Mouse (Mus musculus) intestine, postnatal 0 days (tissue): ENCODE measurements around the gene Klk10. TPM values are rescaled to one million over a fixed set of nuclear protein-coding genes. Genes with fewer than 3 reads are reported as not detected.

Experiments
- ATAC-seq: fragments of 200-750 bp; cut with Nextera tagmentation; 2 replicates; pipeline ENCODE4 v1.8.0; 2017; ENCODE audit warnings: mild to moderate bottlenecking, moderate TSS enrichment, moderate library complexity
- H3K27ac ChIP-seq: fragments of 300-500 bp; sonication (generic); 2 replicates; pipeline ENCODE4 v1.5.1; 2014; ENCODE audit warnings: mild to moderate bottlenecking, low read depth, low read length, moderate library complexity
- H3K27me3 ChIP-seq: fragments of 300-500 bp; sonication (generic); replicated peaks from 2 replicates; pipeline ENCODE4 v1.6.1; 2014; ENCODE audit warnings: low read length, mixed read lengths; ENCODE audit not compliant: control insufficient read depth, insufficient read depth
- H3K36me3 ChIP-seq: fragments of 300-500 bp; sonication (generic); 2 replicates; pipeline ENCODE4 v1.6.1; 2014; ENCODE audit warnings: mild to moderate bottlenecking, moderate library complexity; ENCODE audit not compliant: control insufficient read depth, insufficient read depth
- H3K4me1 ChIP-seq: fragments of 300-500 bp; sonication (generic); replicated peaks from 2 replicates; pipeline ENCODE4 v1.6.1; 2014; ENCODE audit warnings: antibody characterized with exemption, low read length, mixed read lengths; ENCODE audit not compliant: control insufficient read depth, insufficient read depth
- H3K4me2 ChIP-seq: fragments of 300-500 bp; sonication (generic); replicated peaks from 2 replicates; pipeline ENCODE4 v1.6.1; 2014; ENCODE audit warnings: low read depth, mild to moderate bottlenecking, moderate library complexity
- H3K4me3 ChIP-seq: fragments of 300-500 bp; sonication (generic); 2 replicates; pipeline ENCODE4 v1.5.1; 2014; ENCODE audit warnings: low read depth, low read length
- H3K9ac ChIP-seq: fragments of 300-500 bp; sonication (generic); 2 replicates; pipeline ENCODE4 v1.6.1; 2014; ENCODE audit warnings: mild to moderate bottlenecking, low read depth, low read length
- H3K9me3 ChIP-seq: fragments of 300-500 bp; sonication (generic); 2 replicates; pipeline ENCODE4 v1.6.1; 2016; ENCODE audit warnings: mixed run types; ENCODE audit not compliant: control insufficient read depth
- CTCF ChIP-seq: sonication (generic); IDR thresholded peaks from 2 replicates; pipeline ENCODE4 v1.5.1; 2016; ENCODE audit warnings: low read depth, mild to moderate bottlenecking, control low read depth, antibody characterized with exemption, moderate library complexity
- WGBS: fragments of 180-500 bp; shearing (Covaris S2); extraction: QIAGEN DNeasy Blood & Tissue Kit; methylation state at CpG from one replicate; pipeline ENCODE4 v1.1.7; 2014; 5-methylcytosine and 5-hydroxymethylcytosine counted together
- polyA plus RNA-seq: library from polyadenylated mRNA; unstranded; fragments of >200 nt; fragmentation: Nextera tagmentation; extraction: Ambion mirVana; gene quantifications from 2 replicates; pipeline ENCODE4 v1.2.1, GENCODE M21; 2015

Klk10 gene
- polyA plus RNA-seq, 1 experiment from 2014 or later, result 0.33 TPM

DNA sequence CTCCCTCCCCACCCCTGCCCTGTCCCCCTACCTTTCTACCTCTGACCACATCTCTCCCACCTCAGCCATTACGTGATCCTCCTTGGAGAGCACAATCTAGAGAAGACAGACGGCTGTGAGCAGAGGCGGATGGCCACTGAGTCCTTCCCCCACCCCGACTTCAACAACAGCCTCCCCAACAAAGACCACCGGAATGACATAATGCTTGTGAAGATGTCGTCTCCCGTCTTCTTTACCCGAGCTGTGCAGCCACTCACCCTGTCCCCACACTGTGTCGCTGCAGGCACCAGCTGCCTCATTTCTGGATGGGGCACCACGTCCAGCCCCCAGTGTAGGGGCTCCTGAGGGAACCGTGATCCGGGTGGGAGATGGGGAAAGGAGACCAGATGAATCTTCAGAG, 3.4 kb upstream of the Klk10 start:
- no peak for ATAC-seq
- no peak for TF ChIP-seq CTCF
- 87% methylated on average over 12 of the region's 12 CpGs for WGBS
- Histone ChIP-seq H3K4me3 (no peak overlapping the region), H3K9ac (no peak overlapping the region), H3K4me1 (no peaks in the 10 kb centered on the region), H3K4me2 (no peak overlapping the region), H3K9me3 (no peaks in the 10 kb centered on the region), H3K27ac (no peak overlapping the region), H3K27me3 (no peaks in the 10 kb centered on the region), H3K36me3 (no peaks in the 10 kb centered on the region)

DNA sequence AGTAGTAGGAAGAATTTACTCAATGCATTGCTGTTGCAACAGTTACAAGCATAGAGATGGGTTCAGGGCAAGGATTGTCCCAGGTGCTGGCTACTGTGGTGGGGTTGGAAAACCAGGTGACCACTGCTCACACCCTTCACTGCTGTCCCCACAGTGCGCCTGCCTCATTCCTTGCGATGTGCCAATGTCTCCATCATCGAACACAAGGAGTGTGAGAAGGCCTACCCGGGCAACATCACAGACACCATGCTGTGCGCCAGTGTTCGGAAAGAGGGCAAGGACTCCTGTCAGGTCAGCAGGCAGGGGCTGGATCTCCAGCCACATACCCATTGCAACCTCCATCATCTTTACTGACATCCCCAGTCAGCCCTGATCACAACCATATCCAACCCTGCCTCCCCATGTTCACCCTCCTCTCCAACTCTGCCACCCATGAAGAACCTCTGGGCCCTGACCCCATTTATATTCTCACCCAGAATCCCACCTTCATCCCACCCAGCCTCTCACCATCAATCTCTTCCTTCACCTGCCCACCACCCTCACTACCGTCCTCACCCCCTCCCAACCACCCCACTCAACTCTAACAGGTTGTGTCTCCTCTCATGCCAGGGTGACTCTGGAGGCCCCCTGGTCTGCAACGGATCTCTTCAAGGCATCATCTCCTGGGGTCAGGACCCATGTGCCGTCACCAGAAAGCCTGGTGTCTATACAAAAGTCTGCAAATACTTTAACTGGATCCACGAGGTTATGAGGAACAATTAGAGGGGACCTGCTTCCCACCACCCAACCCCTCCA, 2.5 kb upstream of the Klk10 start:
- Histone ChIP-seq H3K9ac (no peak overlapping the region), H3K27ac (no peak overlapping the region), H3K27me3 (0 out of 2 replicates have a peak, but pooled peaks cover 6% of the 10 kb centered on the region), H3K4me2 (no peak overlapping the region), H3K36me3 (no peaks in the 10 kb centered on the region), H3K9me3 (no peaks in the 10 kb centered on the region), H3K4me1 (0 out of 2 replicates have a peak, but pooled peaks cover 2% of the 10 kb centered on the region), H3K4me3 (no peak overlapping the region)
- TF ChIP-seq CTCF, result no peak
- 89% methylated on average over 10 of the region's 10 CpGs for WGBS
- ATAC-seq, result no peak

GRCm38 (mm10) chr7:43780241-43780640, 594 bp upstream of the Klk10 start:
- no peak overlapping the region for H3K4me2 ChIP-seq

GRCm38 (mm10) chr7:43781541-43781940, 706 bp downstream of the Klk10 start:
- H3K4me2 ChIP-seq, result no peak overlapping the region
- no peaks in the 10 kb centered on the region for H3K9me3 ChIP-seq
- 0 out of 2 replicates have a peak, but pooled peaks cover 2% of the 10 kb centered on the region for H3K4me1 ChIP-seq
- no peaks in the 10 kb centered on the region for H3K36me3 ChIP-seq
- H3K27ac ChIP-seq, result no peak overlapping the region
- no peak for ATAC-seq
- 0 out of 2 replicates have a peak, but pooled peaks cover 6% of the 10 kb centered on the region for H3K27me3 ChIP-seq
- WGBS, result 91% methylated on average over 11 of the region's 11 CpGs
- TF ChIP-seq CTCF, result no peak
- no peak overlapping the region for H3K4me3 ChIP-seq
- H3K9ac ChIP-seq, result no peak overlapping the region

More at GRCm38 (mm10) chr7:43780241-43780640, 594 bp upstream of the Klk10 start:
- Histone ChIP-seq H3K36me3 (no peaks in the 10 kb centered on the region), H3K9me3 (no peaks in the 10 kb centered on the region), H3K4me1 (0 out of 2 replicates have a peak, but pooled peaks cover 2% of the 10 kb centered on the region), H3K27me3 (0 out of 2 replicates have a peak, but pooled peaks cover 6% of the 10 kb centered on the region), H3K9ac (no peak overlapping the region), H3K4me3 (no peak overlapping the region), H3K27ac (no peak overlapping the region)
- ATAC-seq, result no peak
- no peak for TF ChIP-seq CTCF
- WGBS, result 46% methylated on average over 6 of the region's 6 CpGs

DNA sequence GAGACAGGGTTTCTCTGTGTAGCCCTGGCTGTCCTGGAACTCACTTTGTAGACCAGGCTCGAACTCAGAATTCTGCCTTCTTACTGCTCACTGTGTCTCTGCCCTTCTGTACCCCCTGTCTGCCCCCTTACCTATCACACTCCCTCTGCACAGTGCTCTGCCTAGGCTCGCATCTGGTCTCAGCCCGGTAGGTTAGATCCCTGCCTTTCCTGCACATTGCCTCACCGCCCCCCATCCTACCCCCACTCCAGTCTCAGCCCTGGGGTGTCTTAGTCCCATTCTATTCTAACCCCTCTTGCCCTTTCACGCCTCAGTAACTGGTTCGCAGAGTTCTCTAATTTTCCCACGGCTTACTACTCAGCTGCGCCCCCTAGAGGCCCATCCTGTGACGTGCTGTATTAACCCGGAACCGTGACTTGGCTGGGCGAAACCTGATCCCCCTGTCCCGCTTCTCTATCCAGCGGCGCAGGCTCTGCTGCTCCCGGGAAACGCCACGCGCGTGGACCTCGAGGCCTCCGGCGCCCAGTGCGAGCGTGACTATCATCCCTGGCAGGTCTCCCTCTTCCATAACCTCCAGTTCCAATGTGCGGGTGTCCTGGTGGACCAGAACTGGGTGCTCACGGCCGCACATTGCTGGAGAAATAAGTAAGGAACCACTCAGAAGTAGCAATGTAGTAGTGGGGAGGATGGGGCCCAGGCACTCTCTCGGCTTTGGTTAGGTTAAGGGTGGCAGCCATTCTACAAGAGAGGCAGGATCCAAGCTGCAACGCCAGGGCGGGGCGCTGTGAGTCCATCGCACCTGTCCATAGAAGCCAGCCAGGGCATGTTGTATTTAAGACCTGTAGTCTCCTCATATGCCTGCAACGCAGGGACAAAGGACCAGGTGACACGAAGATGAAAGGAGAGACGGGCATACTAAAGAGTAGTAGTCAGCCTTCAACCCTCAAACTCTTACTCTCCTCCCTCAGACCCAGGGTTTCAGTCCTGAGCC, 1.7 kb downstream of the Klk10 start:
- H3K9me3 ChIP-seq, result no peaks in the 10 kb centered on the region
- peak; percentile 88 for TF ChIP-seq CTCF
- no peaks in the 10 kb centered on the region for H3K36me3 ChIP-seq
- H3K27ac ChIP-seq, result no peak overlapping the region
- H3K4me2 ChIP-seq, result peak overlapping the region; percentile 72
- ATAC-seq, result peak; percentile 67
- 0 out of 2 replicates have a peak, but pooled peaks cover 6% of the 10 kb centered on the region for H3K27me3 ChIP-seq
- peak overlapping the region; percentile 28 for H3K4me3 ChIP-seq
- H3K4me1 ChIP-seq, result 0 out of 2 replicates have a peak, but pooled peaks cover 2% of the 10 kb centered on the region
- WGBS, result 9% methylated on average over 36 of the region's 36 CpGs
- H3K9ac ChIP-seq, result no peak overlapping the region

DNA sequence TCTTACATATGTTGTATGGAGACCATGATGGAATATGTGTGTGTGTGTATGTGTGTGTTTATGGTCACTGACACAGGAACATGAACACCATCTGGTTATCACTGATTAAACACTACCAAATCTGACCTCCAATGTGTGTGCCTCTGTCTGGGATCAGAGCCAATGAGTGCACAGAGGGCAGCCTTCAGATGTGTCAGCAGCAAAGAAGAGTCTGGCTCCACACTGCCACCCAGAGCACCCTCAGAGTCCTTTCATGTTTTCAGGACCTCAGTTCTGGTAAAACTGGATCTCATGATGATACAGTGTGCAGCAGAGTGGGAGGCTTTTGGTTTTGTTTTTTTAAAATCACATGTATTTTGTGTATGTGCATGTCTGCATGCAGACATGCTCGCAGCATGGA, 4.5 kb downstream of the Klk10 start:
- Histone ChIP-seq H3K27me3 (0 out of 2 replicates have a peak, but pooled peaks cover 6% of the 10 kb centered on the region), H3K9me3 (no peaks in the 10 kb centered on the region), H3K4me1 (0 out of 2 replicates have a peak, but pooled peaks cover 2% of the 10 kb centered on the region), H3K4me3 (no peak overlapping the region), H3K4me2 (no peak overlapping the region), H3K9ac (no peak overlapping the region), H3K36me3 (no peaks in the 10 kb centered on the region), H3K27ac (no peak overlapping the region)
- TF ChIP-seq CTCF, result peak; percentile 40
- 79% methylated on average over 1 of the region's 1 CpGs for WGBS
- ATAC-seq, result no peak
